Mouse (Mus musculus) intestine, embryonic 16.5 days (tissue): ENCODE results near the gene Csnka2ip. TPM values are rescaled to one million over a fixed set of nuclear protein-coding genes. Genes with fewer than 3 reads are reported as not detected.

Source experiments
- ATAC-seq: fragments of 200-750 bp; cut with Nextera tagmentation; 2 replicates; pipeline ENCODE4 v1.8.0; 2017; ENCODE audit warnings: moderate TSS enrichment, moderate library complexity
- H3K27ac ChIP-seq: fragments of 300-500 bp; sonication (generic); 2 replicates; pipeline ENCODE4 v1.5.1; 2014; ENCODE audit warnings: mild to moderate bottlenecking, low read length
- H3K27me3 ChIP-seq: fragments of 300-500 bp; sonication (generic); replicated peaks from 2 replicates; pipeline ENCODE4 v1.6.1; 2014; ENCODE audit warnings: low read length, control low read depth, mixed read lengths; ENCODE audit not compliant: control insufficient read depth, insufficient read depth
- H3K36me3 ChIP-seq: fragments of 300-500 bp; sonication (generic); 2 replicates; pipeline ENCODE4 v1.6.1; 2014; ENCODE audit warnings: low read length, control low read depth; ENCODE audit not compliant: control insufficient read depth, insufficient read depth
- H3K4me1 ChIP-seq: fragments of 300-500 bp; sonication (generic); 2 replicates; pipeline ENCODE4 v1.6.1; 2014; ENCODE audit warnings: low read length, control low read depth, mixed read lengths; ENCODE audit not compliant: control insufficient read depth, insufficient read depth
- H3K4me2 ChIP-seq: fragments of 300-500 bp; sonication (generic); 2 replicates; pipeline ENCODE4 v1.6.1; 2014; ENCODE audit warnings: low read depth, low read length, control low read depth
- H3K4me3 ChIP-seq: fragments of 300-500 bp; sonication (generic); 2 replicates; pipeline ENCODE4 v1.5.1; 2014; ENCODE audit warnings: mild to moderate bottlenecking, low read length
- H3K9ac ChIP-seq: fragments of 300-500 bp; sonication (generic); 2 replicates; pipeline ENCODE4 v1.6.1; 2014; ENCODE audit warnings: low read depth, low read length
- H3K9me3 ChIP-seq: fragments of 300-500 bp; sonication (generic); 2 replicates; pipeline ENCODE4 v1.6.1; 2016; ENCODE audit warnings: low read length, control low read depth; ENCODE audit not compliant: control insufficient read depth
- WGBS: fragments of 180-500 bp; shearing (Covaris S2); extraction: QIAGEN DNeasy Blood & Tissue Kit; methylation state at CpG from one replicate; pipeline ENCODE4 v1.1.7; 2014; 5-methylcytosine and 5-hydroxymethylcytosine counted together
- polyA plus RNA-seq: library from polyadenylated mRNA; unstranded; fragments of >200 nt; fragmentation: Nextera tagmentation; extraction: Ambion mirVana; gene quantifications from 2 replicates; pipeline ENCODE4 v1.2.1, GENCODE M21; 2015

The Csnka2ip gene
- polyA plus RNA-seq, 1 experiment from 2014 or later: not detected

DNA sequence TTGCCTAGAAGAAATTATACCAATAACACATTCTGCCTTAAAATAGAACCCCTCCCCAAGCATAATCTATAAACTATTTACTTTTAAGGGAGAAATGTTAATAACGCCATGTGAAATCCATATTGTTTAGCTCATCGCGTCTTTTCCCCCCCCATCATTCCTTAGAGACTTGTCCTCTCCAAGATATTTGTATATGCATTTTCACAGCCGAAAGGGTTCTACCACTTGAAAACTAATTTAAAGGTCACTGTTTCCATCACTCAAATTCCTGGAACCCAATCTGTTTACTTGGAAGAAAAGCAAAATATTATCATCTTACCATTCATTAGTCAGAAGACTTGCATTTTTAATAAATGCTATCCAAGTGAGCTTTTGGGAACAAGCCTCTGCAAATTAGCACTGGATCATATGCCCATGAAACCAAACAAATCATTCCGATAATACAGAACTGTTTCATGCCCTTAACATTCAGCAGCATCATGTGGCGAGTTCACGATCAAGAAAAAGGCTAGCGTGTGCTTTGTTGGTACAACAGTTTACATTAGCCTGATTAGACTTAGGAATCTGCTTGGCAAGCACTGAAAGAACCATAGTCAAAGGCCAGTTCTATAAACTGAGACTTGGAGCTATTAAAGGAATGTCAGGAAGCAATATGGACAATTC lies 16.5 kb downstream of the Csnka2ip start:
- 54% methylated on average over 8 of the region's 8 CpGs for WGBS
- Histone ChIP-seq H3K4me2 (no peak overlapping the region), H3K9ac (no peak overlapping the region), H3K4me1 (no peaks in the 10 kb centered on the region), H3K36me3 (no peaks in the 10 kb centered on the region), H3K27me3 (no peaks in the 10 kb centered on the region), H3K9me3 (no peaks in the 10 kb centered on the region), H3K27ac (no peak overlapping the region; the same call in 1 of the 2 replicates), H3K4me3 (no peak overlapping the region)
- 0 out of 2 replicates have a peak, but pooled peaks have one; percentile 33 for ATAC-seq

DNA sequence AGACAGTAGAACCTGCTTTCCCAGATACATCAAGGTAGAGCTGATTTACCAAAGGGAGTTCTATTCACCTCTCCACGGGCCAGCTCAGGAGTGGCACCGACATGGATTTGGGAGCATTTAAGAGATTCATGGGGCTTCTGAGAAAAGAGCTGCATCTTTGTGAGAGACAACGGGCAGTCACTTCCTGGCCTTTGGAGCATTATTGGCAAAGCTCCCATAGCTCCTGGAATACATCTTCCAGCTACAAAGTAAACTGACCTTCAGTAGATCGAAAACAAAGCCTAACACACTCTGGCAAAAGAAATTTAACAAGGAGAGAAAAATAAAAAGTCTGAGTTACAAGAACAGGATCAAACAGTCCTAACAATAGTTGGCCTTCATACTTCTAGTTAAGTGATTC lies 17.6 kb downstream of the Csnka2ip start:
- Histone ChIP-seq H3K9me3 (no peaks in the 10 kb centered on the region), H3K27me3 (no peaks in the 10 kb centered on the region), H3K9ac (no peak overlapping the region), H3K4me3 (no peak overlapping the region), H3K36me3 (no peaks in the 10 kb centered on the region), H3K4me1 (no peaks in the 10 kb centered on the region), H3K27ac (no peak overlapping the region), H3K4me2 (no peak overlapping the region)
- ATAC-seq: no peak
- WGBS: 61% methylated on average over 4 of the region's 4 CpGs

DNA sequence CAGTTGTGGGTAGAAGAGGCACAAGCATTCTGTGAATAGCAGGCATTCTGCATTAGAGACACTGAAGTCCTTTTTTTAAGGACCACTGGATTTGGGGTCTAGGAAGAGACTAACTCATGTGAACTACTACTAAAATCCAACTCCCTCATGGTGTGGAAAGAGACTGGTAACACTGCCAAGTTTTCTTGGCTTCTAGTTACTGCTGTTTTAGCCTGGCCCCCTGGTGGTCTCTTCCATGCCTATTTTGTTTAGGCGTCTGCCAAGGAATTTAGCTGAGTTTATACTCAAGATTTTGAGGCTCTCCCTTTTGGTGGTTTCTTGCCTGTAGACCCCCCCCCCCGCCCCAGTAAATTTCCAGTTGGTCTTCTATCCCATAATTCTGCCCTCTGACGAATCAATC lies 18.8 kb downstream of the Csnka2ip start:
- no peaks in the 10 kb centered on the region for H3K4me1 ChIP-seq
- no peaks in the 10 kb centered on the region for H3K9me3 ChIP-seq
- no peak overlapping the region for H3K4me2 ChIP-seq
- H3K27me3 ChIP-seq: no peaks in the 10 kb centered on the region
- no peak for ATAC-seq
- H3K36me3 ChIP-seq: no peaks in the 10 kb centered on the region
- 69% methylated on average over 3 of the region's 3 CpGs for WGBS
- no peak overlapping the region for H3K4me3 ChIP-seq
- H3K27ac ChIP-seq: no peak overlapping the region
- H3K9ac ChIP-seq: no peak overlapping the region

DNA sequence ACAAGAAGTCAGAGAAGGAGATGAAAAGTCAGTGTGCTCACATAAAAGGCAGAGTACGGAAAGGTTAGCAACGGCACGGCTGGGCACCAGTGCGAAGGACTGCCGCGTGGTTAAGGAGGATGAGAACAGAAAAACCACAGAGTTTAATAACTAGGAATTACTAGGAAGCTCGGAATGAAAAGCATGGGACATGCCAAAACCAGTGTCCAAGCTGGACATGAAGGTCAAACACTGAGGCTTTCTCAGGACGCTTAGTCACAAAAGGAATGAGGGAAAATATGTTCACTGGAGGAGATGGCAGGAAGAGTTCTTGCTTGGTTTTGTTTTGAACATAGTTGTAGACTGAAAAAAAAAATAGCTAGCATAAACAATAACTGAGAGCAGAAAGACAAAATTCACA lies 32.7 kb downstream of the Csnka2ip start:
- H3K27ac ChIP-seq: no peak overlapping the region
- no peak for ATAC-seq

DNA sequence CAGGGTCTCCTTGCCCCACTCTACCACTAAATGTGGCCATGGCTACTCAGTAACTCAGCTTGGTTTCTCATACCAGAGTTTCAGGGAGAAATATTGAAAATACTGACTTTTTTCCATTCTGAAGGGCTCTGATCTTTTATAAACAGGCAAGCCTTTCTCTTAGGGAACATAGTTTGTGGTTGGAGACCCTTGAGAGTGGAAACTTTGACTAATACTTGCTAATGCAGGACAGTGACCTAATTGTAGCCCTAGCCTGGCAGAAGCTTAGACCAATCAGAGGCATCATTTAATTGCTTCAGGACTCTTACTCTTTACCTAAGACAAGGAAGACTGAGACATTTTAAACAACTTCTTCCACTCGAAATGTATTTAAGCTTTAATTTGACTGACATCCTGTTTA lies 39.1 kb downstream of the Csnka2ip start:
- Histone ChIP-seq H3K9ac (no peak overlapping the region), H3K4me2 (no peak overlapping the region), H3K27ac (no peak overlapping the region), H3K36me3 (no peaks in the 10 kb centered on the region), H3K4me1 (no peaks in the 10 kb centered on the region), H3K9me3 (no peaks in the 10 kb centered on the region), H3K4me3 (no peak overlapping the region), H3K27me3 (no peaks in the 10 kb centered on the region)
- WGBS: 36% methylated on average over 1 of the region's 1 CpGs
- ATAC-seq: no peak

More for the DNA sequence above, 32.7 kb downstream of the Csnka2ip start:
- Histone ChIP-seq H3K4me1 (no peaks in the 10 kb centered on the region), H3K36me3 (no peaks in the 10 kb centered on the region), H3K4me3 (no peak overlapping the region), H3K4me2 (no peak overlapping the region), H3K27me3 (no peaks in the 10 kb centered on the region), H3K9ac (no peak overlapping the region), H3K9me3 (no peaks in the 10 kb centered on the region)
- 92% methylated on average over 8 of the region's 8 CpGs for WGBS

DNA sequence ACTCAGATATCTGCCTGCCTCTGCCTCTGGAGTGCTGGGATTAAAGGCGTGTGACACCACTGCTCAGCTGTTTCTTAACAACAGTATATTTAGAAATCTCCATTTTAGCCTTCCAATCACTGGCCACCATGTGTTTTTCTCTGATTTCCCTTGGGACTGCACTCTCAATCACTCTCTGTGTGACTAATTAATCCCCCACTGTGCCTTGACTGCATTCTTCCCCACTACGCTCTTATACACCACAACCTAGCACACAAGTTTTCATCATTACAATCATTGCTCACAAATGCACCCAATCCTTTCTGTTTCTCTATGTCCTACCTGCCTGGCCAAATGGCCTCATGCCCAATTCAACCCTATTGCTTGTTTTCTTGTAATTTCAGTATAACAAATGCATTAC lies 43.7 kb downstream of the Csnka2ip start:
- 77% methylated on average over 2 of the region's 2 CpGs for WGBS

DNA sequence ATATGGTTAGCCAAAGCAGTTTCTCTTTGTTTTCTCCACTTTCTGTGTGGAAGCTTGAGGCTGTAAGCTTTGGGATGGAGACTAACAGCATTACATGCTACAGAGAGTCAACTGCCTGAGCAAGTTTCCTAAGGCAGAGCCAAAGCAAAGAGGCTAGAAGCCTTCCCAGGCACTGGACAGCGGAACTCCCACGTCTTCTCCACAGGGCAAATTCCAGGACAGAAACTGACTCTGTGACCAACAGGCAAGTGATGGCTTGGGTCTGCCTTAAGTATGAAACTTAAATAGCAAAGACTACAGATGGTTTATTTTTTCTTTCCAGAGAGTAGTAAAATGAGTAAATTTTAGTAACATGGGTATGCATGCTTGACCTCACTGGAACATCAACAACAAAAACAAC lies 75.3 kb downstream of the Csnka2ip start:
- Histone ChIP-seq H3K4me1 (no peaks in the 10 kb centered on the region), H3K36me3 (no peaks in the 10 kb centered on the region), H3K27ac (no peak overlapping the region), H3K27me3 (no peaks in the 10 kb centered on the region), H3K9me3 (no peaks in the 10 kb centered on the region), H3K9ac (no peak overlapping the region), H3K4me2 (no peak overlapping the region), H3K4me3 (no peak overlapping the region)
- WGBS: 82% methylated on average over 2 of the region's 2 CpGs
- ATAC-seq: no peak

More for the DNA sequence above, 43.7 kb downstream of the Csnka2ip start:
- Histone ChIP-seq H3K27me3 (no peaks in the 10 kb centered on the region), H3K4me1 (no peaks in the 10 kb centered on the region), H3K4me3 (no peak overlapping the region), H3K4me2 (no peak overlapping the region), H3K27ac (no peak overlapping the region), H3K9me3 (no peaks in the 10 kb centered on the region), H3K36me3 (no peaks in the 10 kb centered on the region), H3K9ac (no peak overlapping the region)
- ATAC-seq: no peak

DNA sequence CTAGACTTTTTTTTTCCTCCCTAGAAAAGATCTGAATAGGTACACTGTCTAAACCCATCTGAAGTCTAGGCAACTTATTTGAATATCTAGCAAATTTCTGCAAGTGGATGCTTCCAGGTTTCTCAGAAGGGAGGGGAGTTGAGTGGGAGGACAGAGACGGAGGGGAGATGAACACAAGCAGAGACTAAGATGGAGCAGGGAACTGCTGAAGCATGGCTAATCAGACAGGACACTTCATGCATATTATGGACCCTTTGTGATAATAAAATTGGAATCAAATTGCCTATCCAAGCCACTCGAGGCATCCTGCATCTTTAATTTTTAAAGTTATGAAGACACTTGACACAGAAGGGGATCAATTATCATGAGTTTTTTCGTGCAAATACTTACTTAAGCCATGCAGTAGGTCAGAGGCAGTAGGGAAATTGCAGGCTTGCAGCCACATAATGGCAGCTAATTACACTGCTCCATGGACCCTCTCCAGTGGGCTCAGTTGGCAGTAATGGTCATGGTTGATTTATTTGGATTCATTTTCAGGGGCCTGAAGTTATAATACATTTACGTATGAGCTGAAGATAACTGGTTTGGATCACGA lies 78.1 kb downstream of the Csnka2ip start:
- no peak overlapping the region for H3K9ac ChIP-seq
- H3K4me2 ChIP-seq: no peak overlapping the region
- 66% methylated on average over 5 of the region's 5 CpGs for WGBS
- no peaks in the 10 kb centered on the region for H3K9me3 ChIP-seq
- no peak for ATAC-seq
- no peaks in the 10 kb centered on the region for H3K27me3 ChIP-seq
- no peak overlapping the region for H3K27ac ChIP-seq
- no peaks in the 10 kb centered on the region for H3K4me1 ChIP-seq
- no peaks in the 10 kb centered on the region for H3K36me3 ChIP-seq
- no peak overlapping the region for H3K4me3 ChIP-seq

DNA sequence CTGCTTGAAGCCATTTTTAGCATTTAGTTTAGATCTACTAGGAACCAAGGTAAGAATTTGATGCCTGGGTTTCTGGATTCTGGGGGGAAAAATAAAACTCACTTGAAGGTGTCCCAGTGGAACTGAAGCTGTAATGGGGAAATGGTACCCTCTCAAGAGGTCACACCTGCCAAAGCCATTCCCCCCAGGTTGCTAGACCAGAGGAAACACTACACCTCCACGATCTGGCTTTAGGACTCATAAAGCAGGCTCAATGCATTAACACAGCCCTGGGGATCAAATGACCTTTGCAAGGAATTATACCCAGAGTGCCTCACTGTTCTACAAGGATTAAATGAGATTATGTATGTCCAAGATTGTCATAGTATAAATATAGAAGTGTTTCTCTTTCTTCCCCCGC lies 88.8 kb downstream of the Csnka2ip start:
- no peaks in the 10 kb centered on the region for H3K9me3 ChIP-seq
- H3K27me3 ChIP-seq: no peaks in the 10 kb centered on the region
- no peak overlapping the region for H3K9ac ChIP-seq
- ATAC-seq: no peak
- 68% methylated on average over 2 of the region's 2 CpGs for WGBS
- H3K4me2 ChIP-seq: no peak overlapping the region
- no peak overlapping the region for H3K4me3 ChIP-seq
- no peak overlapping the region for H3K27ac ChIP-seq
- no peaks in the 10 kb centered on the region for H3K36me3 ChIP-seq
- no peaks in the 10 kb centered on the region for H3K4me1 ChIP-seq
